Mouse (Mus musculus): ENCODE data around the gene Tulp3.

GRCm38 (mm10) chr6:128362381-128363006 lies 6.8 kb upstream of the Tulp3 start, which contains the start of the genes Rhno1 and Foxm1:
- TF ChIP-seq TAL1 (IDR thresholded peaks at IDR 0.05; ENCODE audit: low read length) (no peak), GATA1 (IDR thresholded peaks at IDR 0.05; ENCODE audit: low read length) (no peak)
